Mouse (Mus musculus): ENCODE data around the gene Iqcf3.
A peak's percentile ranks its signal among the peaks of the same experiment; 100 is the strongest.
"Not testable (repeated sequence)": the region's sequence is repeated elsewhere in the genome, so short reads cannot be mapped to it uniquely, and the experiment has no call there.

The Iqcf3 gene

DNA sequence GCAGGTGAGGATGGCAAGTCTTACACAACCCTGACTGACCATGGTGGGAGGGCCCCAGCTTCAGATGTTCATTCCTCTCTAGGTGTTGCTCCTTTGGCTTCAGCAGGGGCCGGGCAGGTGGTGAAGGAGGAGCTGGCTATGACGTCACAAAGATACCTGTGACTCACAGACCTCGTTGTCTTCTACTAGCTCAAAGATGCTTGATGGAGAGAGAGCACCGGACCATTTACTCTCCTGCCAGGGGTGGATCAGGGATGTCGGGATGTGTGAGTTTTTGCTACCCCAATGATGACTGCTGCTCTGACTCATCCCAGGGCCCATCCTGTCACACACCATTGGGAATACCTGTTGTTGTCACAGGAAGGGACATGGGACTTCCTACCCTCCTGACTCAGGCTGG is at the start of gene Iqcf3:
Gene Iqcf3 (minus strand): TSS at position 101 of the 400 bp plus-strand sequence.
- no peak for DNase-seq (ENCODE audit: low spot score in 2 of 2)

- DNase-seq (ENCODE audit: low spot score in 2 of 2) = no peak
Measured at GRCm38 (mm10) chr9:106610727-106611126, 49.3 kb upstream of the Iqcf3 start.

GRCm38 (mm10) chr9:106600546-106600945 is 39.1 kb upstream of the Iqcf3 start:
- DNase-seq (ENCODE audit: low spot score in 2 of 2) = peak; percentile 31 to 43

DNA sequence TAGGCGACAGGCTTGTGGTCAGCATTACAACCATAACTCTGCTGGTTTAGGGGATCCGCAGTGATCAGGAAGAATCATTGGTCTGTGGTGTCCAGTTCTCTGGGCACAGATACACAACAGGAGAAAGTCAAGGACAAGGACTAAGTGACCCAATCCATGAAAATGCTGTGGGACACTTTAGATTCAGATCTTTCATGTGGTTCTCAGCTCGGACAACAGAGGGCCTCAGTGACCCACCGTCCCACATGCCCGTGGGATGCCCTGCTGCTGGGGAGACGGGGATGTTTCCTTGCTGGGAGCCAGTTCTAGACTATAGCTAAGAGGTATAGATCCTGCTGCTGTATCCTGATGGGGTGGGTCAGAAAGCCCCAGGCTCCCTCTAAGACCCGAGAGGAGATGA is 37.0 kb upstream of the Iqcf3 start:
- no peak for DNase-seq (ENCODE audit: low spot score in 2 of 2)

- peak; percentile 23 to 27 for DNase-seq (ENCODE audit: low spot score in 2 of 2)
Measured at GRCm38 (mm10) chr9:106595836-106596235, 34.4 kb upstream of the Iqcf3 start.

- not testable (repeated sequence) for DNase-seq (ENCODE audit: low spot score in 2 of 2)
Measured at GRCm38 (mm10) chr9:106595402-106595801, 34.0 kb upstream of the Iqcf3 start.

- DNase-seq (ENCODE audit: low spot score in 2 of 2) = no peak
Measured at GRCm38 (mm10) chr9:106592158-106592557, 30.7 kb upstream of the Iqcf3 start.

DNA sequence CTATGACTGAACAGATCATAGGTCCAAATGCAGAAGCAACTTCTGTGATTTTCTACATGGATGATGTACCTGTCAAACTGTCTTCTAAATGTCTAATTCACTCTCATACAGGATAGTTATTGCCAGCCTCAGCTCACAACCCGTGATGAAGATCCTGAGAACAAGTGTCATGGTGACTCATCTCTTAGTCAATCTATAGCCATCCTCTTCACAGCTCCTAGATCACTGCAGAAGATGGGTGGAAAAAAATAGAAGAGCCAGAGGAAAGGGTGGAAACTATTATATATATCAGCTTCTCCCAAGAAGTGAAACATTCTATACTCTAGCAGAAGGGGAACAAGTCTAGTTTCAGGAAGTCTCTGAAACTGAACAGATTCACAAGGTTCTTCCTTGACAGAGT is 21.1 kb upstream of the Iqcf3 start:
- no peak for DNase-seq (ENCODE audit: low spot score in 2 of 2)

- DNase-seq (ENCODE audit: low spot score in 2 of 2) = no peak
Measured at GRCm38 (mm10) chr9:106580016-106580415, 18.6 kb upstream of the Iqcf3 start.

GRCm38 (mm10) chr9:106576112-106576511 is 14.7 kb upstream of the Iqcf3 start:
- DNase-seq (ENCODE audit: low spot score in 2 of 2) = no peak

DNA sequence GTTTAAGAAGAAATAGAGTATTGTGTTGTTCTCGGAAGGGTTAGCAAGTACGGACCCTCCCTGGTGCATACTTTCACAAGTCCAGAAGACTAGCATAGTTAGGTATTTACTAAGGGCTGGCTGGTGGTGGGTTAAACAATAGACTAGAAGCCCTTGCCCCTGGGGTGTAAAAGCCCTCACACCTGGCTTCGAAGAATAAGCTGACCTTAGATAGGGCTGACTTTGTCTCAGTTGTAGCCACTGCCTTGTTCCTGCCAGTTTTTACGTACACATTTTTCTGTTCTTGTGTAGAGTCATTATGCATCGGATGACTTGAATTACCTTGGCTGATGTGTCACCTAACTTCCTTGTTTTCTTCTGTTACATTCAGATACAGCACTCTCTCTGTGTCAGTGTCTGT is 11.9 kb upstream of the Iqcf3 start:
- DNase-seq (ENCODE audit: low spot score in 2 of 2) = no peak

GRCm38 (mm10) chr9:106572186-106572585 is 10.8 kb upstream of the Iqcf3 start:
- no peak for DNase-seq (ENCODE audit: low spot score in 2 of 2)

- no peak for DNase-seq (ENCODE audit: low spot score in 2 of 2)
Measured at GRCm38 (mm10) chr9:106570896-106571295, 9.5 kb upstream of the Iqcf3 start, which contains the start of gene Iqcf4. Gene Iqcf4 (minus strand): TSS chr9:106570996.

- no peak for DNase-seq (ENCODE audit: low spot score in 2 of 2)
Measured at GRCm38 (mm10) chr9:106566437-106566836, 5.0 kb upstream of the Iqcf3 start.

GRCm38 (mm10) chr9:106564025-106564424 is 2.6 kb upstream of the Iqcf3 start:
- DNase-seq (ENCODE audit: low spot score in 2 of 2) = no peak

DNA sequence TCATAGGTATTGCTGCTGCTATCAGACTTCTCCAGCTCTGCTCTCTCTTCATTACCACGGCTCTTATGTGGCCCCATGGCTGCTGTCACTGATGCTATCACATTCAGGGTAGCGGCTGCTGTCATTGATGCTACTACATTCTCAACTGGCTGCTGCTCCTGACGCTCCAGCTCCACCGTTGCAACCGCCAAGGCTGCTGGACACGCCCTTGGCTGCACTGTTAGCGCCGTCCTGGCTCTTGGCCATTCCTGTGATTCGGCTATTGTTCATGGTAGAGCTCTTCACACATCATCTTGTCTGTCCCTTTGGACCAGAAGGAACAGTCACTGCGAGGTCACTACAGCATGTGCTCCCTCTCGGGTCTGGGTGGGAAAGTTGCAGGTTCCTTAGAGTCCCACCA is 860 bp upstream of the Iqcf3 start:
- DNase-seq (ENCODE audit: low spot score in 2 of 2) = no peak

DNA sequence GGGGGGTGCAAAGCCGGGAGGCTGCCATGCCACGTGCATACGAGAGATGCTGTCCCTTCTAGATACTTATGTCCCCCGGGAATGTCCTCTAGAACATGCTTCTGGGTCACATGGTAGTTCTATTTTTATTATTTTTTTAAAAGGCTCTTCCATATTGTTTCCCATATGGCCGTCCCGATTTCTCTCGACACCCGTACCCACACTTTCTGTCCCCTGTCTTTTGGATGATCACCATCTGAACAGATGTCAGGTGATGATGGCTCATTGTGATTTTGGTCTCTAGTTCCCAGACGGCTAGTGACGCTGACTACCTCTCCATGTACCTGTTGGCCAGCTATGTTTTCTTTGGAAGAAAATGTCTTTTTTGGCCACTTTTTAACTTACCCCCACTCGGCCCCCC is 26.5 kb downstream of the Iqcf3 start:
- DNase-seq (ENCODE audit: low spot score in 2 of 2) = no peak

- DNase-seq (ENCODE audit: low spot score in 2 of 2) = no peak
Measured at GRCm38 (mm10) chr9:106534296-106534695, 27.1 kb downstream of the Iqcf3 start.

- DNase-seq (ENCODE audit: low spot score in 2 of 2) = no peak
Measured at GRCm38 (mm10) chr9:106531833-106532232, 29.6 kb downstream of the Iqcf3 start.

DNA sequence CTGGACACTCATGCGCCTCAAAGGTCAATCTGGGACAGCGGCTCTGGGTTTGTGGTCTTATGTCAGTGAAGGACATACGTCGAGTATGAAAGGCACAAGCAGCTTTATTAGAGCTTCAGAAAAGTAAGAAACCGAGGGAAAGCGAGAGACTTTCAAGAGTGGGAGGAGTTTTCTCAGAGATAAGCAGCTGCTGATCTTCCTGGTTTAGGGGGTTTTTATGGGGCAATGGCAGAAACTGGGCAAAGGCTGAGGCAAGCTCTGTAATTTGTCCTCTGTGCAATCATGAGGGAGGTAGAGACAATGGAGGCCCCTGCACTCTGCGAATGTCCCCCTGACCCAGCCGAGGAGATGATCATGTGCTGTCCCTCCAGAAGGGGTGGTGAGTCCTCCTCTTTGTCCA is 41.5 kb downstream of the Iqcf3 start:
- DNase-seq (ENCODE audit: low spot score in 2 of 2) = no peak

DNA sequence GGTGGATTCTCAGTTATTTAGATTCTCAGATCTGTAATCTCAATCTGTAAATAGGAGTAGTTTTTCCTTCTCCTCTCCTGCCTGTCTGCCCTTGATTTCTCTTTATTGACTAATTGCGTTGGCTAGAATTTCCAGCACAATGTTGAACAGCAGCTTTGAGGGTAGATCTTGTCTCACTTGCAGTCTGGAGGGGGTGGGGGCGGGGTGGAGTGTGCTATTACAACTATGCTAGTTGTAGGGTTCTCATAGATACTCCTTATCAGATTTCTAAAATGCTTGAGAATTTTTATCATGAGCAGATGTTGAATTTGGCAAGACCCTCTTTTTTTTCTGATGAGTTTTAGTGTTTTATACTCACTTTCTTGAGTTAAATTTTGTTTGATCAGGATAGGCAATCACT is 42.0 kb downstream of the Iqcf3 start:
- DNase-seq (ENCODE audit: low spot score in 2 of 2) = no peak

- DNase-seq (ENCODE audit: low spot score in 2 of 2) = no peak
Measured at GRCm38 (mm10) chr9:106514273-106514672, 47.2 kb downstream of the Iqcf3 start, which contains the start of gene Iqcf5. Gene Iqcf5 (plus strand): TSS chr9:106514573.

- no peak for DNase-seq (ENCODE audit: low spot score in 2 of 2)
Measured at GRCm38 (mm10) chr9:106513566-106513965, 47.9 kb downstream of the Iqcf3 start.

GRCm38 (mm10) chr9:106512729-106513450 is 48.5 kb downstream of the Iqcf3 start:
- no peak for DNase-seq (ENCODE audit: low spot score in 2 of 2)

All from frontal cortex, postnatal 25 days (tissue).